Mouse (Mus musculus) gastrocnemius, adult 8-10 months (tissue): ENCODE results near the gene Nbea. TPM values are rescaled to one million over a fixed set of nuclear protein-coding genes. Genes with fewer than 3 reads are reported as not detected.

Experiments
- DNase-seq, 2 experiments: peaks; one replicate each; pipeline ENCODE4 v3.0.0; 2022; ENCODE audit warnings: low spot score in 2 of 2
- total RNA-seq, 4 experiments: library from RNA; stranded (reverse); gene quantifications; 2 replicates each; pipeline ENCODE4 v1.2.4; 2022

Nbea gene
- total RNA-seq, 4 experiments from 2014 or later = 4.8 to 5.8 (median 5.2) TPM

DNA sequence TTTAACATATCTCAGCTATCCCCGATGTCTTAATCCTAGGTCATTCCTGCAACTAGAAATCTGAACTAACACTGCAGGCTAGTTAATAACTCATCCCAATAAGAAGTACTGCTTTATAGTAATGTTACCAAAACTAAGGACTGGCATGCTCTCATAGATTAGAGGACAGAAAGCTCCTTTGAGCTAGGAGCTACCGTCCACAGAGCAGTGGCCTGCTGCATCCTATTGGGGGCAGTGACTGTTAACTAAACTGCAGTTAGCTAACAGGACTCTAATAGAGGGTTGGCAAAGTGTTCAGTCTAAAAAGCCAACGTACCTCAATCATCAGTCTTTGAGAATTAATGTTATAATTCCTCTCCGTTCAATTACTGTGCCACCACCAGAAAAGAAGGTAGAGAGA lies 348.3 kb downstream of the Nbea start:
- no peak for DNase-seq

DNA sequence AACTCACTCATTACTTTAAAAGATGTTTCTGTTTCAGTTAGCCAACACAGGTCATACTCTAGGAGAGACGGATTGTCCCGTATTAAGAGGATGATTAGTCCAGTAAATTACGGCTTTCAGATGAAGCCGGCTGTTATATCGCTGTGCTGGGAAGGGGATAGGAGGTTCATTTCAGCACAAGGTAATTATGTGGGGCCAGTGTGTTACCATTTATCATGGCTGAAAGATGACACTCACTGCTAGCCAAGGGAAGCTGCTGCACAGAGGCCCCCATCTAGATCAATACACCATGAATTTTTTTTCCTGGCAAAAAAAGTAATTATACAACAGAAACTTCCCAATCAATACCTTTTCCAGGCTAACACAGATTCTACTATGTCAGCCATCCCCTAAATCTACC lies 353.3 kb downstream of the Nbea start:
- no peak for DNase-seq

DNA sequence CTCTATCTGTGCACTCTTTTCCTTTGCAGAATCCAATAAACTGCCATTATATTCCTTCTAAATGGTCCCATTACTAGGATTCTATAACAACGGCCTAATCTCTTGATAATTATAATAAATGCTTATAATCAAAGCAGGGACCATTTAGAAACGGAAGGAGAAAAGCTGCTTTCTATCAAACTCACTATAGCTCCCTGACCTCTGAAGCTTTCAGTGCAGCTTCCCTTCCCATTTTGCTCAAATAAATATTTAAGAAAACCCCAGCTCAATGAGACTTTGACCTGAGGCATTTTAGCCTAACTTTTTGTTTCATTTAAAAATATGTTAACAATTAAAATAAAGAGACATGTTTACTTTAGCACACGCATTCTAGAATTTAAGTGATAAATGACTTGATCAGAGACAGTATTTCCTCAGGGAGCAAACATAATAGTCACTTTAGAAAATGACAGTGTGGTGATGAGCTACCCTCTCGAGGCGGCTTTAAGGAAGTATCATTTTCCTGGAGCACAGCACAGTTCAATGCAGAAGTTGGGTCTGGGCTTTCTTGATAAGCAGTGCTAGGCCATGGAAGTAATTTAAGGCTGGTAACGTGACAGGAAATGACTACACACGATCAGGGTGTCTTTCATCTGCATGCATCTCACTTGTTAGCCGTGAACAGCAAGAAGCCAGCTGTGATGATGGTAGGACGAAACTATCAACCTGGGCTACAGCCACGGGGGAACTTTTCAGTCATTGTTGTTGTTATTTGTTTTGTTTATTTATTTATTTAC lies 354.8 kb downstream of the Nbea start:
- DNase-seq = no peak

DNA sequence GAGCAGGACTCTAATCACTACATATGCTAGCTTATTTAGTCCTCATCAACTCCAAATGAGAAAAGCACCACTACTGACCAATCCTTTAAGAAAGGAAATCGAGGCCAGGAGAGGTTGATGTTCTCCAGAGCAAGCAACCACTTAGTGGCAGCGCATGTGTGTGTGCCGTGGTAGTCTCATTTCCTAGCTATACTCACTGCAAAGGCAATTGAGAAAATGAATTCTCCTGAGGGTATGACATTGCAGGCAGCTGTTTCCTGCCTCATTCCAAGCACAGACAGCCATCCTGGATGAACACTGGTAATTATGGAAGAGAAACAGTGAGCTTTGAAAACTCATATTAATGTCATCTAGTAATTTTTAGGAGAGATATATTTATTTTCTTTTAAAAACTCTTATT lies 358.6 kb downstream of the Nbea start:
- no peak for DNase-seq

DNA sequence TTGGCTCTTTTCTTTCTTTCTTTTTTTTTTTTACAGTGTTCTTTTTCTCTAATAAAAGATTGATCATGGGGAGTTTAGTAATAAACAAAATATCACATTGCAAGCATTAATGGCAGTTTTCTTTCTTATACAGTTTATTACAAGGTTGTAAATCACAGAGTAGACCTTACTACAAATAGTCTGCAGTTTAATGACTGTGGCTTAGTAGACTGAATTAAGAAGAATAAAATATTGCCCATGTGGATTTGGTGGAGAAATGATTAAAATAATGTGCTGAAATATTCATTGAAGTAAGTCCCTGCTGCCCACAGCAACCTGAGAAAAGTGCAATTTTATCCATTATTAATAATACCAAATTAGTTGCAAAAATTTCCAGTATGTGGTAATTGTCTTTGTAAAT lies 363.9 kb downstream of the Nbea start:
- no peak for DNase-seq

DNA sequence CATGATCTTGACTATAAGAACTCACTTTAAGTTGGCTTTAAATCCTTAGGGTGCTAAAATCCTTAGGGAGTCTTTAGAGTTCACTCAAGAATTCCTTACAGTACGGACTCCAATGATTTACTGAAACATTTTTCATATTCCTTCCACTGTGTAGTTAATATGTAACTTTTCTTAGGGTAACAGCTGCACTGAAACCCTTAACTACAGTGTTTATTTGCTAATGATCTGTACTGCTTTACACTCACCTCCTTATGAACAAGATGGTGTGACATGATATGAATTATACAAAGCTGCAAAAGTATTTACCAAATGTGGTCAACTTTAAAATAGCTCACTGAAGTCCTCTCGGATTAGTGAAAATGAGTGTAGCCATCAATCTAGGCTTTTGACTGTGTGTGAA lies 365.4 kb downstream of the Nbea start:
- DNase-seq = no peak

DNA sequence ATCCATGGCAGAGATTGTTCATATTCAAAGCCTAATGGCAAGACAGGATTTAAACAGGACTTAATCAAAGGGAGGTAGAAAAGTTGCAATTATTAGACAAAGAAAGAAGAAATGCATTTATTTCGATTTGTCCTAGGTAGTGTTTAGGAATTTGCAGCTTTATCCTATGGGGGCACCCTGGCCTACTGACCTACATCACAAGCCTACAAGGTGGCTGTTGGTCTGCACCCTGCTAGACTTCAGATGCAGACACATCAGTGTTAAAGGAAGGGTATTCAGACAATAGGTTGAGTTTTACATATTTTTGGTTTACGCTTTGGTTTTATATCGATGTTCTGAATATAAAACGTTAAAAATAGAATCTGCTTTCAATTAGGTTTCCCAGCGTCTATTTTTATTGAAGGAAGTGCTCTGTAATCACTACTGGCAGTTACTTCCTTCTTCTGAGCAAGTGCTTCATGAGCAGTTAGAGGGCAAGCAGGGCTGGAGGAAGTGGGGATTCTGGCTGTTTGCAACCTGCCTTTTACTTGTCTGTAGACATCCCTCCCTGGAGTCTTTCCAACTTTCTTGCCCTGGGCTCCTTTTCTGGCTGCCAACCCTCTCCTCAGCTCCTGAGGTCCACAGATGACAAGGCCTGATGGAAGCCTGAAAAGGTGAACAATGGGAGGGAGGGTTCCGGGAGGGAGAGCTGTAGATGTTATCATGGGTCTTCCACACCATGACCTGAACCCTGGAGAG lies 366.7 kb downstream of the Nbea start:
- no peak for DNase-seq

GRCm38 (mm10) chr3:55816096-55816495 lies 367.4 kb downstream of the Nbea start:
- no peak for DNase-seq

- DNase-seq = no peak
These were observed 368.4 kb downstream of the Nbea start for GRCm38 (mm10) chr3:55814993-55815625.

DNA sequence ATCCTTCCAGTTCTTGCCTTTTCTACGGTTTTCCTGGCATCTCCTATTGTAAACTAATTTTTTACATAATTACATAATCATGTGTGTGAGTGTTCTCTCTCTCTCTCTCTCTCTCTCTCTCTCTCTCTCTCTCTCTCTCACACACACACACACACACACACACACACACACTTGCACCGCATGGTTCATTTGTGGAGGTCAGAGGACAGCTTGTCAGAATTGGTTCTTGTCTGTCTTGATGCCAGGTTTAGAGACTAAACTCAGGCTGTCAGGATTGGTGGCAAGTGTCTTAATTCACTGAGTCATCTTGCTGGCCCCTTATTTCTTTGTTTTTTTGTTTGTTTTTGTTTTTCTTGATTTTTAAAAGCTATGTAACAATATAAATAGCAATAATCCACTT lies 388.7 kb downstream of the Nbea start:
- no peak for DNase-seq

GRCm38 (mm10) chr3:55793842-55794575 lies 389.5 kb downstream of the Nbea start:
- peak; percentile 57 to 65 for DNase-seq

DNA sequence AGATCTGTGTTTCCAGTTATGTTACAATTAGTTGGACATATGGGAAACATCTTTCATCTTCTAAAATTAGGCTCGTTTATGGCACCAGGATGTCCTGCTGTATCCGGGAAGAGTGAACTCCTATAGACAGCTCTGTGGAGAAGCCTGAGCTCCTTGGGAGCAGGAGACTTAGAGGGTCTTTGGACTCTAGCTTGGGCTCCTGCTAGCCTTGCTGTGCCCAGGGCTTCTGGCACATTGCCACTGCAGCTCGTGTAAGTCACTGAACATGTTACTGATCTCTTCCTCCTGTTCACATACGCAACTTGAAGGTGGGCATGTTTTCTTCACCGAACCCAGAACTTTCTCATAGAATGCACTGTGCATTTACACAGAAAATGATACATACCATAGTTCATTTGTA lies 391.2 kb downstream of the Nbea start:
- no peak for DNase-seq

DNA sequence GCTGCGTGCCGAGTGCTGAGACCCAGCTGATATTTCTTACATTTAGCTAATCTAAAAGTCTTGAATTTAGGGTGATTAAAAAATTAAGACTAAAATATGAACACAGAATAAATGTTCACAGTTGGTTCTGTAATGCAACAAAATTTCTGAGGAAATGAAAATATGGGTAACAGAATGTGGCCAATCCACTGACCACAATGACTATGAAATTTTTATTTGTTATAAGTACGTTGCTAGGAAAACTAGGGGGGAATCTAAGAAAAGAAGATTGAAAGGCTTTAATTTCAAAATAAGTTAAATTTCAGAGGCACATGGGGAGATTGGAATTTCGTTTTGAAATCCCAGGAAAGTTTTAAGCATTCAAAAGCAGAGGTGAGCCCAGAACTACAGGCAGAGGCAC lies 392.9 kb downstream of the Nbea start:
- DNase-seq = no peak

DNA sequence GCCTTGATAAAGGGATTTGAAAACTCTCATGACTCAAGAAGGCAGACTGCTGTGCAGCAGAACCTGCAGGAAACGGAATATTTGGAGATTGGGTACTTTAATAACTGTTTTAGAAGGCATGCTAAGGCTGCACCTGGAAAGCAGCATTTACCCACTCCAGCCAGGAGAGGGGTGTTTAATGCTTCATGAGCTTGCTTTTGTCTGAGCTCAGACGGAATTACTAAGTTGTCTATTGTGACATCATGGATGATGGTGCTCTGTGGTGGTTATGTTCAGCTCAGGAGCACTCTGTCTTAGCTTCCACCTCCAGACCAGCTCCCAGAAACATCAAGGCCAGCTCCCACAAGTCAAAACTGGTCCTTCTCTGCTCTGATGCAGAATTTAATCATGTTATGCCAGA lies 393.6 kb downstream of the Nbea start:
- DNase-seq = no peak

- DNase-seq = no peak
These were observed 394.8 kb downstream of the Nbea start for GRCm38 (mm10) chr3:55788621-55789201.

DNA sequence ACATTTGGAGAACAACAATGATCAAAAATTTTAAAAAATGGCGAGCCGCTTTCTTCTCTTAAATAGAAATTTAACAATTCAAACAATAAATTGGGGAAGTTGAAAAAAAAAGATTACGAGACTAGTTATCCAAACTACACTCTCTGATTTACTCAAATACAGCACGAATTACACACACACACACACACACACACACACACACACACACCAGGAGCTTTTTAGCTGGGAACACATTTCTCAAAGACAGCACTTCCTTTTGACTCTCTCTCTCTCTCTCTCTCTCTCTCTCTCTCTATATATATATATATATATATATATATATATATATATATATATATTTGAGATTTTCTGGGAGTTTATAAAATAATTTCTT lies 395.3 kb downstream of the Nbea start:
- no peak for DNase-seq

DNA sequence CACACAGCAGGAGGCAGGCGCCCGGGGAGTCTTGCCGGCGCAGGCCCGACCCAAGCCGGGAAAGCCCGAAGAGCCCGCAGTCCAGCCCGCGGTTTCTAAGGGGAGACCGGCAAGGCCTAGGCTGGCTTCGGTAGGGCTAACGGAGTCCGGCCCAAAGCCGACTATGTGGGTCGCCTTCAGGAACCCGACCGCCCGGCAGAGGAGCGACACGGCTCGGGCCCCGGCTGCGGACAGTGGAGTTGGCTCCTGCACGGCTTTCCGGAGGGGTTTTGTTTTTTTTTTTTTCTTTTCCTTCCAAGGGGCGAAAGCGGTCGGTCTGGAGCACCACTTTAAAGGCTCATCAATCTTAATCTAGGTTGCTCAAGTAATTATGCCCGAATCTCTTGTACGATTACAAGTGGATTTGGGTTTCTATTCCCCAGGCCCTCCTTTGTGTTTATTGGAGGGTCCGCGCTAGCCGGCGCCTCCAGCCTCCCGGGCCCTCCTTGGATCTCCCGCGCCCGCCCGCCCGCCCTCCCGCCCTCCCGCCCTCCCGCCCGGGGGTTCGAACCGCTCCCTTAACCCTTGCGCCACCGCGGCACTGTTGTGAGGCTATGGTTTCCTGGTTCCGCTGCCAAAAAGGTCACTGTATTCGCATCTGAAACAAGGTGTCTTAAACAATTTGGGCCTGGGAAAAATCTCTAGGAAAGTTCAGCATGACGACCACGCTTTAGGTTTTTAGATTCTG lies 395.9 kb downstream of the Nbea start:
- DNase-seq = peak; percentile 20 to 29

- DNase-seq = no peak
These were observed 396.5 kb downstream of the Nbea start for GRCm38 (mm10) chr3:55786835-55787486.

DNA sequence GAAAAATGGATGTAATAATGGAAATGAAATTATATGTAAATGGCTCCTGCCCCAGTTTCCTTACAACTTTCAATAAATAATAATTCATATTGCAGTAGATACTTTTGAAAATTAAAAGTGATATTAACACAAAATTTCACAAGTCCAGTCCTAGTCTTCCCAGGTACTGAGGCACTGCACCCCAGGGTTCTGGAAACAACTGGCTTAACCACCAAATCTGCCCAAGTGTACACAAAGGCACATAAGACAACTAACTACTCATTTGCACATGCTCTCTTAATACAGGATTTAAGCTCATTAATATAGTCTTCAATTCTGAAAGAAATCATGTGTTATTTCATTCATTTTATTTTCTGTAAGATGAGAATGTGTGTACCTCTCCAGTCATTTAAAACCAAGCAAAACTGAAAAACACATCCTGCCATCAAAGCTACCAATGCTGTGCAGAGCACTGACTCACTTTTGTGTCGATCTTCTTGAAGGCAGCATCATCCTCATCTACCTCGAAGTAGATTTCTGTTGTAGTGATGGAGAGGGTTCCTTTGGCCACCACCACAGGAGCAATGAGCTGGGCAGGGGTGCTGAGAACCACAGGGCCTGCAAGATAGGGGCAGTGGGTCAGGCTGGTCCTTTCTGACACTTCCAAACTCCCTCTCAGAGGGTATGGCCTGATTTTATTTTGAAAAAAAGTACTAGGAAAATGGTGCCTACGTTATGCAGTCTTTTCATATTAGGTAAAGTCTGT lies 397.3 kb downstream of the Nbea start:
- no peak for DNase-seq
